Mouse (Mus musculus): ENCODE data around the gene Zranb3. TPM values are rescaled to one million over a fixed set of nuclear protein-coding genes. Genes with fewer than 3 reads are reported as not detected.
A peak's percentile ranks its signal among the peaks of the same experiment; 100 is the strongest.
"Not testable (repeated sequence)": the region's sequence is repeated elsewhere in the genome, so short reads cannot be mapped to it uniquely, and the experiment has no call there.

The Zranb3 gene
- total and polyA plus RNA-seq, 2 experiments, result 0.70 to 4.8 TPM

DNA sequence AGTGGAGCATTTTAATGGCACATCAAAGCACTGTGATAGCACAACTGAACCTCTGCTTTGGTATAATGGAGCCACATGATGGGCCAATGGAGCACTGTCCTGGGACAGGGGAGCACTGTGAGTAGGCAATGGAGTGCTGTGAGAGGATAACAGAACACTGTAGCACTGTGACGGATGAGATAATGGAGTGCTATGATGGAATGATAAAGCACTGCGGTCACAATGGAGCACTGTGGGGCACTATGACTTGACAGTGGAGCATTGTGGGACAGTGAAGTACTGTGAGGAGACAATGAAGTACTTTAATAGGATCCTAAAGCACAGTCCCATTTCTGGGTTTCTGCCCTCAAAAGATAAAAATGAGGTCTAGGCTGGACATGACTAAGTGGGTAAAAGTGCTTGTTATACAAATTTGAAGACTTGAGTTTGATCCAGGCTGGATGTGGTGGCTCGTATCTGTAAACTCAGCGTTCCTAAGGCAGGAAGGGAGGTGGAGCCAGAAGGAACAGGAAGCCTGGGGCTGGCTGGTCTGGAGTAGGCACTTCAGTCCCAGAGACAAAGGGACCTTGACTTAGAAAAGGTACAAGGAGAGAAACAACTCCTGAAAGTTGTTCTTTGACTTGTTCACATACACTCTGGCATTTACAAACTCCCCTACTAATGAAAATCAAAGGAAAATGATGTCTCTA is 89.0 kb downstream of the Zranb3 start:
- Histone ChIP-seq H3K4me3 (ENCODE audit: insufficient read depth, low read depth, low read length) (no peak overlapping the region), H3K27ac (replicated peaks; ENCODE audit: insufficient read depth, low read depth, low read length) (no peak overlapping the region), H3K27me3 (ENCODE audit: control insufficient read depth, insufficient read depth, low read length) (no peaks in the 10 kb centered on the region), H3K4me1 (ENCODE audit: control insufficient read depth, insufficient read depth, low read length) (peaks cover 2% of the 10 kb centered on the region; the same call in 1 of the 2 replicates), H3K9ac (ENCODE audit: low read depth, low read length) (no peak overlapping the region), H3K36me3 (ENCODE audit: control insufficient read depth, insufficient read depth, low read length) (no peaks in the 10 kb centered on the region), H3K79me2 (ENCODE audit: control insufficient read depth, insufficient read depth, low read length) (no peaks in the 10 kb centered on the region)
- DNase-seq (ENCODE audit: extremely low read depth, low read depth, low spot score), result peak; percentile 7
- no peak for TF ChIP-seq POLR2A (IDR thresholded peaks at IDR 0.05; ENCODE audit: extremely low read depth, insufficient read depth, low read length)
- no peak for TF ChIP-seq CTCF (IDR thresholded peaks at IDR 0.05; ENCODE audit: low read depth, low read length)
- WGBS, result 79% methylated on average over 4 of the region's 4 CpGs

DNA sequence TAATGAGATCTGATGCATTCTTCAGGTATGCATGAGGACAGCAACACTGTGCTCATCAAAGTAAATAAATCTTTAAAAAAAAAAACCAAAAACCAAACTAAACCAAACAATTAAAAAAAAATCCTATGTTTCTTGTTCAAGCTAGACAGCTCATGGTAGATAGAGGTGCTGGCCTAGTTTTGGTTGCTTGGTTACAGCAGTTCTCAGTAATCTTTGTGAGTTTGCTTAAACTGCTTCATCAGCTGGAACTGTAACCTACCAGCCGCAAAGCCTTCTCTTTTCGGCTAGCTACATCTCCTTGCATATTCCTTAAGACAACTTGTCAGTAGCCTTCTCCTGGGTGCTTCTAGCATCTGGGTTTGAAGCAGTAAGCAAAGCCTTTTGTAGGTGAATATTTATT is 93.1 kb downstream of the Zranb3 start:
- H3K27ac ChIP-seq (replicated peaks; ENCODE audit: insufficient read depth, low read depth, low read length), result no peak overlapping the region
- 98% methylated on average over 2 of the region's 2 CpGs for WGBS

DNA sequence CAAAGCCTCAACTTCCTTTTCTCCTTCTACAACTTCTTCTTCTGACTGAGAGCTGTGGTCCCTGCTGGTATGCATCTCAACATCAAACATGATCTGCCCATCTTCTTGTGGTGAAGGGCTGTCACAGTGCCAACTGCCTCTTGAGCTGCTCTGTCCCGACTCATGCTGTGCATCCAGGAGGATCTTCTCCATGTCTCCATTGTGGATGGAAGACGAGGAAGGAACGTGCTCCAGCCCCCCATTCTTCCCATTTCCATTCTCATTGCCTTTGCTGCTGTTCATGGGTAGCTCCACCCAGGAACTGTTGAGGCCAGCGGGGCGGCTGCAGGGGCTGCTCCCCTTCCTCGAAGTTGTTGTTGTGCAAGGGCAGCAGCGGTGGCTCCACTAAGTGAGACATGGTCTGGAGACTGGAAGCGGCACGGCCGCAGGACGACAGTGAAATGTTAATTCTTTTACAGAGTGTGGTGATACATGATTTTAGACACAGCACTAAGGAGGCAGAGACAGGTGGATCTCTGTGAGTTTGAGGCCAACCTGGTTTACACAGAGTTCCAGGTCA is 96.7 kb downstream of the Zranb3 start:
- H3K27me3 ChIP-seq (ENCODE audit: control insufficient read depth, insufficient read depth, low read length); H3K9ac ChIP-seq (ENCODE audit: low read depth, low read length); H3K79me2 ChIP-seq (ENCODE audit: control insufficient read depth, insufficient read depth, low read length); H3K36me3 ChIP-seq (ENCODE audit: control insufficient read depth, insufficient read depth, low read length); H3K4me3 ChIP-seq (ENCODE audit: insufficient read depth, low read depth, low read length); DNase-seq (ENCODE audit: extremely low read depth, low read depth, low spot score); H3K27ac ChIP-seq (replicated peaks; ENCODE audit: insufficient read depth, low read depth, low read length); H3K4me1 ChIP-seq (ENCODE audit: control insufficient read depth, insufficient read depth, low read length): not testable (repeated sequence)
- 92% methylated on average over 11 of the region's 11 CpGs for WGBS

More for the DNA sequence above, 93.1 kb downstream of the Zranb3 start:
- no peak for TF ChIP-seq CTCF (IDR thresholded peaks at IDR 0.05; ENCODE audit: low read depth, low read length)
- no peak for TF ChIP-seq POLR2A (IDR thresholded peaks at IDR 0.05; ENCODE audit: extremely low read depth, insufficient read depth, low read length)
- Histone ChIP-seq H3K4me1 (ENCODE audit: control insufficient read depth, insufficient read depth, low read length) (peaks cover 2% of the 10 kb centered on the region; the same call in 1 of the 2 replicates), H3K36me3 (ENCODE audit: control insufficient read depth, insufficient read depth, low read length) (no peaks in the 10 kb centered on the region), H3K9ac (ENCODE audit: low read depth, low read length) (no peak overlapping the region), H3K27me3 (ENCODE audit: control insufficient read depth, insufficient read depth, low read length) (no peaks in the 10 kb centered on the region), H3K4me3 (ENCODE audit: insufficient read depth, low read depth, low read length) (no peak overlapping the region), H3K79me2 (ENCODE audit: control insufficient read depth, insufficient read depth, low read length) (no peaks in the 10 kb centered on the region)
- DNase-seq (ENCODE audit: extremely low read depth, low read depth, low spot score), result no peak

DNA sequence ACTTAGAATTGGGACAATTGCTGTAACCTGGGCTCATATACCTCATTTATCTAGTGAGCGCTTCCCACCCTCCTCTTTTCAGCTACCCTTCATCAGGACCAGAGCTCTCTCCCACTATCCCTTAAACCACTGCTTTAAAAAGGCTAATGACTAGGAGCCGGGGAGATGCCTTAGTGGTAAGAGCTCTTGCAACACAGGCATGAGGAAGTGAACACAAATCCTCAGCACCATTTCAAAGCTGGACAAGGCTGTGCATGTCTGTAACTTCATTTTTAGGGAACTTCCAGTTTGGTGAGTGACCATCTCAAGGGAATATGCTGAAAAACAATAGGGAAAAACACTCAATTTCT is 98.5 kb downstream of the Zranb3 start:
- WGBS, result 94% methylated on average over 2 of the region's 2 CpGs
- Histone ChIP-seq H3K27me3 (ENCODE audit: control insufficient read depth, insufficient read depth, low read length) (no peaks in the 10 kb centered on the region), H3K4me1 (ENCODE audit: control insufficient read depth, insufficient read depth, low read length) (no peaks in the 10 kb centered on the region), H3K4me3 (ENCODE audit: insufficient read depth, low read depth, low read length) (no peak overlapping the region), H3K36me3 (ENCODE audit: control insufficient read depth, insufficient read depth, low read length) (no peaks in the 10 kb centered on the region), H3K79me2 (ENCODE audit: control insufficient read depth, insufficient read depth, low read length) (no peaks in the 10 kb centered on the region), H3K27ac (replicated peaks; ENCODE audit: insufficient read depth, low read depth, low read length) (no peak overlapping the region), H3K9ac (ENCODE audit: low read depth, low read length) (no peak overlapping the region)
- DNase-seq (ENCODE audit: extremely low read depth, low read depth, low spot score), result peak; percentile 11
- TF ChIP-seq CTCF (IDR thresholded peaks at IDR 0.05; ENCODE audit: low read depth, low read length), result no peak
- TF ChIP-seq POLR2A (IDR thresholded peaks at IDR 0.05; ENCODE audit: extremely low read depth, insufficient read depth, low read length), result no peak

DNA sequence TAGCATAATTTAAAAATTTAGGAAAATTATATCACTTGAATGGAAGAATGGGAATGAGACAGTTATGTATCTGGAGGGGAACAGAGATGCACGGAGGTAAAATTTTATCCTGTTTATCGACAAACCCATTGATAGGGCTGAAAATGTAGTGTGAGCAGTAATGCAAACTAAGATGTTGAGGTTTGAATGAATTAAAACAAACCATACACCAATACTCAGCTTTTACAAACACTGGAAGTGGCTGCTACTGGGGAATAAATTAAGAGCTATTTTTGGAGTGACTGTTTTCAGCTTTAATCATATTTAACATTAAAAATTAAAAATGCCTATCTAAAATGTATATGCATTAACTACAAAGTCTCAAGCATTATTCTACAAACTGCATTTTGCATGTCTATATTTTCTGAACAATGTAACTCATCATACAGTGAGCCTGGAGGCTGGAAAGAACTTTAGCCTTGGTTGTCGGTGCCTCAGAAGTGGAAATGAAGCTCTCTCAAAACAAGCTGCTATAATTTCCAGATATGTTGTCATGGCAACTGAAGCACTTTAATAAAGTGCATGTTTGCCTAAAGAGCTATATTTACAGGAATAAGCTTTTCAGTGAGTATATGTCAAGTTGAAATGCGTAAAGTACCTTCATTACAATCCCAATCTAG is 99.0 kb downstream of the Zranb3 start:
- Histone ChIP-seq H3K4me1 (ENCODE audit: control insufficient read depth, insufficient read depth, low read length) (no peaks in the 10 kb centered on the region), H3K27ac (replicated peaks; ENCODE audit: insufficient read depth, low read depth, low read length) (no peak overlapping the region), H3K27me3 (ENCODE audit: control insufficient read depth, insufficient read depth, low read length) (no peaks in the 10 kb centered on the region), H3K79me2 (ENCODE audit: control insufficient read depth, insufficient read depth, low read length) (no peaks in the 10 kb centered on the region), H3K4me3 (ENCODE audit: insufficient read depth, low read depth, low read length) (no peak overlapping the region), H3K9ac (ENCODE audit: low read depth, low read length) (no peak overlapping the region), H3K36me3 (ENCODE audit: control insufficient read depth, insufficient read depth, low read length) (no peaks in the 10 kb centered on the region)
- 98% methylated on average over 4 of the region's 4 CpGs for WGBS
- no peak for TF ChIP-seq CTCF (IDR thresholded peaks at IDR 0.05; ENCODE audit: low read depth, low read length)
- TF ChIP-seq POLR2A (IDR thresholded peaks at IDR 0.05; ENCODE audit: extremely low read depth, insufficient read depth, low read length), result no peak
- DNase-seq (ENCODE audit: extremely low read depth, low read depth, low spot score), result no peak

DNA sequence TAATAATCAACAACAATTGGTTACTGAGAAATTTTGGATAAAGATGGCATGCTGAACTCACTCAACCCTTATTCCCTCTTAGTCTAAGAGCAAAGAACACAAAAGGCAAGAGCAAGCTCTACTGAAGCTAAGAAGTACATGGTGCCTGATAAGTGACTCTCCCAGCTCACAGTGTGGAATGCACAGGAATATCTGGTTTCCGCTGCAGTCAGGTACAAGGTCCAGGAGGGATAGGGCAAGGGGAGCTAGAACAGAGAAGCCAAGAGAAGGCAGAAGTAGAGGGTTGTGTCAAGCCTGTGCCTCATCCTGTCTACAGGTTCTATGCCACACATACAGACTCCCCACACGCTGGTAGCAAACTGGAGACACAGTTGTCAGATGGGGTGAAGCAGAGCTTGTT is 100.7 kb downstream of the Zranb3 start:
- WGBS, result 97% methylated on average over 2 of the region's 2 CpGs

DNA sequence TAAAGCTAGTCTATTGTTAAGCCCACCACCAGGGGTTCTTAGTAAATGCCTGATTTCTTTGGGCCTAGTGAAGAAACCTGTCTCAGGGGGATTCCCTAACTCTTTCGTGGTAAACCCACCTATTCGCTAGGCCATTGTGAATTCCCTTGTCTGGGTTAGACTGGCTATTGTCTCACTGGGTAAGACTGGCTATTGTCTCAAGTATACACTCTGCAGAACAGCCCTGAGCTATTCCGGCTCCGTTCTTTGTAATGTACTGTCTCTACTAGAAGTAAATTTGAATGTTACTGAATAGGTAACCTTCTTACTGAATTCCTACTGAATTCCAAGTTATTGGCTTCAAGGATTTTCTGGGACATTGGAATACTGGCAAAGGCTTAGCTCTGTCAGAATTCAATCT is 101.9 kb downstream of the Zranb3 start:
- not testable (repeated sequence) for DNase-seq (ENCODE audit: extremely low read depth, low read depth, low spot score); H3K79me2 ChIP-seq (ENCODE audit: control insufficient read depth, insufficient read depth, low read length); H3K36me3 ChIP-seq (ENCODE audit: control insufficient read depth, insufficient read depth, low read length); H3K9ac ChIP-seq (ENCODE audit: low read depth, low read length); H3K27me3 ChIP-seq (ENCODE audit: control insufficient read depth, insufficient read depth, low read length); H3K27ac ChIP-seq (replicated peaks; ENCODE audit: insufficient read depth, low read depth, low read length); H3K4me1 ChIP-seq (ENCODE audit: control insufficient read depth, insufficient read depth, low read length); H3K4me3 ChIP-seq (ENCODE audit: insufficient read depth, low read depth, low read length)
- 96% methylated on average over 4 of the region's 4 CpGs for WGBS

More for the DNA sequence above, 100.7 kb downstream of the Zranb3 start:
- DNase-seq (ENCODE audit: extremely low read depth, low read depth, low spot score), result no peak
- H3K4me3 ChIP-seq (ENCODE audit: insufficient read depth, low read depth, low read length), result no peak overlapping the region
- H3K36me3 ChIP-seq (ENCODE audit: control insufficient read depth, insufficient read depth, low read length), result no peaks in the 10 kb centered on the region
- TF ChIP-seq POLR2A (IDR thresholded peaks at IDR 0.05; ENCODE audit: extremely low read depth, insufficient read depth, low read length), result no peak
- TF ChIP-seq CTCF (IDR thresholded peaks at IDR 0.05; ENCODE audit: low read depth, low read length), result no peak
- H3K79me2 ChIP-seq (ENCODE audit: control insufficient read depth, insufficient read depth, low read length), result no peaks in the 10 kb centered on the region
- H3K27me3 ChIP-seq (ENCODE audit: control insufficient read depth, insufficient read depth, low read length), result no peaks in the 10 kb centered on the region
- no peak overlapping the region for H3K27ac ChIP-seq (replicated peaks; ENCODE audit: insufficient read depth, low read depth, low read length)
- no peaks in the 10 kb centered on the region for H3K4me1 ChIP-seq (ENCODE audit: control insufficient read depth, insufficient read depth, low read length)
- H3K9ac ChIP-seq (ENCODE audit: low read depth, low read length), result no peak overlapping the region
